Mouse (Mus musculus) spleen, postnatal 4 days (tissue): ENCODE results near the gene Ngb.

Source experiments
- DNase-seq, 2 experiments: peaks; one replicate each; pipeline ENCODE4 v3.0.0; 2022; ENCODE audit warnings: low spot score in 2 of 2

The Ngb gene

GRCm38 (mm10) chr12:87091916-87092315, 10.4 kb downstream of the Ngb start:
- DNase-seq = no peak

GRCm38 (mm10) chr12:87089701-87090100, 12.6 kb downstream of the Ngb start:
- no peak for DNase-seq

GRCm38 (mm10) chr12:87089255-87089654, 13.1 kb downstream of the Ngb start:
- DNase-seq = no peak

GRCm38 (mm10) chr12:87088331-87088730, 14.0 kb downstream of the Ngb start:
- DNase-seq = no peak

DNA sequence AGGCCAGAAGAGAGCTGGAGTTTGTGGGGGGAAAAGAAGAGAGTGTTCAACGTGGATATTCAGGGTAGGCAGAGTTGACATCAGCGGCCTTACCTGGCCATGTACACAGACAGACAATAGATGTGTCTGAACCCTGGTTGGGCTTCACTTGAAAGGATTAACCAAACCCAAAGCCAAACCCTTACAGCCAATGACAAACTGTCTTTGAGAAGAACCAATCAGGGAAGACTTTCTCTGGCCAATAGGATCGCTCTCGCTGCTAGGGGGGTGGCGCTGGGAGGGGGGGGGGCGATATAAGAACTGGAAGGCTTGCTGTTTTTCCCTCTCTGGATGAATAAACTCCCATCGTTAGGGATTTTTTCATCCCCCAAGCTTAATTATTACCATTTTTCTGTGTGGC, 15.1 kb downstream of the Ngb start:
- no peak for DNase-seq

DNA sequence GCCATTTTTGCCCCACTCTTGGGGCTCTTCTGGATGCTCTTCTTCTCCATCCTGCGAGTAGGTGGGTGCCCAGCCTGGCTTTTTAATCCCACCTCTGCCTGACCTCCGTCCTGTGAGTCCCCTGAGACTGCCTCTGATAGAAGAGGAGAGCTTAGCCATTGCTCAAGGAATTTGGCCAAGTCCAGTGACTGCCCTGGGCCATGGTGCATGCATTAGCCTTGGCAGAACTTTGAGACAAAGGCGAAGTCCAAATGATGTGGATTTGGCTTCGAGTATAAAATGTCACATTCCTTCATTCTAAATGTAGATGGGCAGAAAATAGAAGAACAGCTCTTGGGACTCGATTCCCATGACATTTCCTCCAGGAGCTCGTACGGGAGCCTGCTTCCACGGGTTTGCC, 19.5 kb downstream of the Ngb start:
- DNase-seq = no peak

- no peak for DNase-seq
Measured at GRCm38 (mm10) chr12:87076610-87077009, 25.7 kb downstream of the Ngb start.

DNA sequence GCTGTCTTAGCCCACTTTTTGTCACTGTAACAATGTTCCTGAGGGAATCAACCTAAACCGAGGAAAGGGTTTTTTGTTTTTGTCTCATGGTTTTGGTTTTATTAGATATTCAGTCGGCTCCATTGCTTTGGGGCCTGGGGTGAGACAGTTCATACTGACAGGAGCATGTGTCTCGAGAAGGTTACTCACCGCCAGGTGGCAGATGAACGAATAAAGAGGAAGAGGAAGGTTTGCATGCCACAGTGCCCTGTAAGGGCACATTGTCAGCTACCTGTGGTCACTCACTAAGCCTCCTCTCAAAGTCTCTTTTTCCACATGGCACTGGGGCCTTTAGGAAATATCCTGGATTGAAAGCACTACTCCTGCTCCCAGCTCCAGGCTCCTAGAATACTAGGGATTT, 31.8 kb downstream of the Ngb start:
- no peak for DNase-seq

- no peak for DNase-seq
Measured at GRCm38 (mm10) chr12:87066429-87066828, 35.9 kb downstream of the Ngb start.

- no peak for DNase-seq
Measured at GRCm38 (mm10) chr12:87065446-87065845, 36.9 kb downstream of the Ngb start.

GRCm38 (mm10) chr12:87057066-87057465, 45.3 kb downstream of the Ngb start:
- DNase-seq = no peak

DNA sequence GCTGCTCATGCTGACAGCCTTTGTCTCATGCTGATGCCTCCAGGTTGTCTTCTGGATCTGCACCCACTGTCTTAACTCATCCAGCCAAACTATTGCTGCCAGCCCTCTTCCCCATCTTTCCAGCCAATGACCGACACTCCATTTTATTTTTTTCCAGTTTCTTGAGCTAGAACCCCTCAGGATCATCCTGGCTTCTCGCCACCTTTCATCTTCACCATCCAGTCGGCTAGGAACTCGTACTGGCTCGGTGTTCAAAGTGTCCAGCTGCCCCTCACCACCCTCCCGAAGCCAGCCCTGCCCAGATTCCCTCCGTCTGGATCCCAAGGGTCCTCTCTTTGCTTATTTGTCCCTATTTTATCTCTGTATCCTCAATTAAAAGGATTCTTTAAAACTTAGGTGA, 47.5 kb downstream of the Ngb start:
- no peak for DNase-seq

- peak; percentile 66 to 89 for DNase-seq
Measured at GRCm38 (mm10) chr12:87052661-87053321, 49.5 kb downstream of the Ngb start.

DNA sequence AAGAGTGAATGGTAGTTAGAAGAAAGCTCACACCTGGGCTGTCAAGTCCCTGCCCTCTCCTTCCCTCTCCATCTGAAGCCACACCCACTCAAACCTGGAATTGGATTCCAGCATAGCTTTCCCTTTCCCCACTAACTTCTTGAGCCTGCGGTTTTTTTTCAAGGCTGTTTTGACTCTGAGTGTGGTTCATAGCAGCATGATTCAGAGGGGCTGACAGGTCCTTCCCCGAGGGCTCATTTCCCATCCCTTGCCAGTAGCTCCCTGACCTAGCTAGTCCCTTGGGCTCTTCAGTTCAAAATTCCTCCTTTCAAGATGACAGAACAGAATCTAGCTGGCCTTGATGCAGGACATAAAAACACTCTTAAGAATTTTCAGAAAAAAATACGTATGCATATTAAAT, 54.8 kb downstream of the Ngb start:
- DNase-seq = no peak
